Mouse (Mus musculus): ENCODE results near the gene Magea4.

Magea4 gene

DNA sequence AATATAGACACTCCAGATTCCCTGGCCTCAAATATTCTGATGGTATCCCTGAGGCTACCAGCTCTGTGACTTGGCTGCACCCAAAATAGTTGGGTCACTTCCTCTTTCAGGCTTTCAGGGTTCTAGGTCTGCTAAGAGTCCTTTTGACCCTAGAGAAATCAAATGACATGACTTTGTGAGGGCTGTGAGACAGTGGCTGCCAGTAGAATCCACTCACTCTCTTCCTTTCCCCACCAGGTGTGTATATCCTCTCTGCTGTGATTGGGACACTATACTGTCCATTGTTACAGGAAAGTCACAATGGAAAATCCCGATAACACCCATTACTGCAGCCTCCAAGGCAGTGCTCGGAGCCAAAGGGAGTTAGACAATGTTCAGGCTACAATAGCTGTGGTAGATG lies at the start of gene Magea4:
Gene Magea4 (plus strand): TSS at position 301 of the 400 bp plus-strand sequence.
- DNase-seq (ENCODE audit: low spot score in 2 of 2), result no peak

DNA sequence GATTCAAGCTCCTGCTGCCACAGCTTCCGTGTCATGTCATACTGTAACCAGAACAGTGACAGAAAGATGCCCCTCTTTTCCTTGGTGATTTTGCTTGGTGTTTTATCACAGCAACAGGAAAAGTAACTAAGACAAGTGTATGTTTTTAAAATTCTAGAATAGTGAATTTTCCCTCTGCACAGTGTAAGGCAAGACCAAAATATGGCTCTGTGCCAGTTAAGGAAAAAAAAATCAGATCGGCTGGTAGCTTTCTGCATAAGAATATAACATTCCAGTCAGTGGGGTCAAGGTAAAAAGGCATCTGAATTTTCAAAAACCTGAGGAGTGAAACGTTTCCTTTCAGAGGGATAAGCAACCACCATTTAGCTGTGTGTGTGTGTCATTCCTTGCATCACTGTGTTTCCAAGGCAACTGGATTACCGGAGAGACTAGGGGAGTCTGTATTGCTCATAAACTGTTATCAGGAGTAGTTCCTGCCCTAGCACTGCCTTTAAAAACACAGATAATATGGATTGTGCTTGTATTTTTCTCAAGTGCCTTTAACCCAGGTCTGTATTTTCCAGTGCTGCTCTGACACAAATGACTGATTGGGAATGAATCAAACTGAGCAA lies 18.8 kb upstream of the Magea4 start:
- no peak for DNase-seq (ENCODE audit: low spot score in 2 of 2)

DNA sequence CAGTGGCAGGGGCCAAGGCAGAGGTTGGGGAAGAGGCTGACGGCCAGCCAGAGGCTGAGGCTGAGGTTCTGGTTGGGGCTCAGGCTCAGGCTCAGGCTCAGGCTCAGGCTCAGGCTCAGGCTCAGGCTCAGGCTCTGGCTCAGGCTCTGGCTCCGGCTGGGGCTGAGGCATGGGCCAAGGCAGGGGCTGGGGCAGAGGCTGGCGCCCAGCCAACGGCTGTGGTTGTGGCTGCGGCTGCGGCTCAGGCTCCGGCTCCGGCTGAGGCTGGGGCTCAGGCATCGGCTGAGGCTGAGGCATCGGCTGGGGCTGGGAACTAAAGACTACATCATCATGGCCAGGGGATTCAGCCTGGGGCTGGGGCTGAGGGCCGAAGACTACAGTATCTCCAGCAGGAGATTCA lies 48.8 kb downstream of the Magea4 start:
- DNase-seq (ENCODE audit: low spot score in 2 of 2), result no peak

All from spleen, postnatal 10 days (tissue).